Mouse (Mus musculus): ENCODE measurements at regions not wholly inside any gene's neighbourhood (a gene's known extent, or its start where the extent isn't known, plus 50 kb on each side); places are given as distances from the start of the nearest gene placed in this dataset.
"Not testable (repeated sequence)": the region's sequence is repeated elsewhere in the genome, so short reads cannot be mapped to it uniquely, and the experiment has no call there.

GRCm38 (mm10) chr2:95433996-95434395, 884.0 kb upstream of the Lrrc4c start:
- H3K27me3 ChIP-seq (ENCODE audit: control insufficient read depth, insufficient read depth, low read depth, low read length); H3K36me3 ChIP-seq (ENCODE audit: control insufficient read depth, insufficient read depth, low read length); H3K4me2 ChIP-seq (ENCODE audit: low read length); H3K4me1 ChIP-seq (ENCODE audit: control insufficient read depth, insufficient read depth, low read length); ATAC-seq; H3K4me3 ChIP-seq (ENCODE audit: low read depth, low read length); H3K27ac ChIP-seq (ENCODE audit: low read length); H3K9me3 ChIP-seq (replicated peaks; ENCODE audit: control insufficient read depth, low read length, poor library complexity, severe bottlenecking); H3K9ac ChIP-seq (ENCODE audit: low read depth, low read length): not testable (repeated sequence)
- 78% methylated on average over 1 of the region's 1 CpGs for WGBS

- H3K4me2 ChIP-seq (ENCODE audit: low read length), result no peak overlapping the region
- ATAC-seq, result no peak
- no peaks in the 10 kb centered on the region for H3K27me3 ChIP-seq (ENCODE audit: control insufficient read depth, insufficient read depth, low read depth, low read length)
- no peaks in the 10 kb centered on the region for H3K4me1 ChIP-seq (ENCODE audit: control insufficient read depth, insufficient read depth, low read length)
- H3K27ac ChIP-seq (ENCODE audit: low read length), result no peak overlapping the region
- no peak overlapping the region for H3K4me3 ChIP-seq (ENCODE audit: low read depth, low read length)
- H3K9ac ChIP-seq (ENCODE audit: low read depth, low read length), result no peak overlapping the region
- no peaks in the 10 kb centered on the region for H3K9me3 ChIP-seq (replicated peaks; ENCODE audit: control insufficient read depth, low read length, poor library complexity, severe bottlenecking)
- H3K36me3 ChIP-seq (ENCODE audit: control insufficient read depth, insufficient read depth, low read length), result no peaks in the 10 kb centered on the region
Observed at GRCm38 (mm10) chr2:95440957-95441356, 877.0 kb upstream of the Lrrc4c start.

- Histone ChIP-seq H3K9ac (ENCODE audit: low read depth, low read length) (no peak overlapping the region), H3K27me3 (ENCODE audit: control insufficient read depth, insufficient read depth, low read depth, low read length) (no peaks in the 10 kb centered on the region), H3K27ac (ENCODE audit: low read length) (no peak overlapping the region), H3K4me3 (ENCODE audit: low read depth, low read length) (no peak overlapping the region), H3K9me3 (replicated peaks; ENCODE audit: control insufficient read depth, low read length, poor library complexity, severe bottlenecking) (no peaks in the 10 kb centered on the region), H3K36me3 (ENCODE audit: control insufficient read depth, insufficient read depth, low read length) (no peaks in the 10 kb centered on the region), H3K4me2 (ENCODE audit: low read length) (no peak overlapping the region), H3K4me1 (ENCODE audit: control insufficient read depth, insufficient read depth, low read length) (no peaks in the 10 kb centered on the region)
- 65% methylated on average over 2 of the region's 2 CpGs for WGBS
- ATAC-seq, result no peak
Observed at GRCm38 (mm10) chr2:95443245-95443799, 874.6 kb upstream of the Lrrc4c start.

- peaks cover 5% of the 10 kb centered on the region; the same call in 1 of the 2 replicates for H3K4me1 ChIP-seq (ENCODE audit: control insufficient read depth, insufficient read depth, low read length)
- H3K4me2 ChIP-seq (ENCODE audit: low read length), result no peak overlapping the region
- H3K27me3 ChIP-seq (ENCODE audit: control insufficient read depth, insufficient read depth, low read depth, low read length), result no peaks in the 10 kb centered on the region
- H3K36me3 ChIP-seq (ENCODE audit: control insufficient read depth, insufficient read depth, low read length), result no peaks in the 10 kb centered on the region
- H3K27ac ChIP-seq (ENCODE audit: low read length), result no peak overlapping the region
- WGBS, result 4% methylated on average over 1 of the region's 1 CpGs
- no peaks in the 10 kb centered on the region for H3K9me3 ChIP-seq (replicated peaks; ENCODE audit: control insufficient read depth, low read length, poor library complexity, severe bottlenecking)
- ATAC-seq, result peak; percentile 85
- H3K4me3 ChIP-seq (ENCODE audit: low read depth, low read length), result no peak overlapping the region
- H3K9ac ChIP-seq (ENCODE audit: low read depth, low read length), result no peak overlapping the region
Observed at GRCm38 (mm10) chr2:95448897-95449296, 869.1 kb upstream of the Lrrc4c start.

GRCm38 (mm10) chr2:95479827-95480226, 838.1 kb upstream of the Lrrc4c start:
- Histone ChIP-seq H3K4me1 (ENCODE audit: control insufficient read depth, insufficient read depth, low read length) (no peaks in the 10 kb centered on the region), H3K9ac (ENCODE audit: low read depth, low read length) (no peak overlapping the region), H3K36me3 (ENCODE audit: control insufficient read depth, insufficient read depth, low read length) (no peaks in the 10 kb centered on the region), H3K9me3 (replicated peaks; ENCODE audit: control insufficient read depth, low read length, poor library complexity, severe bottlenecking) (no peaks in the 10 kb centered on the region), H3K4me2 (ENCODE audit: low read length) (no peak overlapping the region), H3K27ac (ENCODE audit: low read length) (no peak overlapping the region), H3K4me3 (ENCODE audit: low read depth, low read length) (no peak overlapping the region), H3K27me3 (ENCODE audit: control insufficient read depth, insufficient read depth, low read depth, low read length) (no peaks in the 10 kb centered on the region)
- 84% methylated on average over 5 of the region's 5 CpGs for WGBS
- no peak for ATAC-seq

- Histone ChIP-seq H3K9me3 (replicated peaks; ENCODE audit: control insufficient read depth, low read length, poor library complexity, severe bottlenecking) (no peaks in the 10 kb centered on the region), H3K36me3 (ENCODE audit: control insufficient read depth, insufficient read depth, low read length) (no peaks in the 10 kb centered on the region), H3K27me3 (ENCODE audit: control insufficient read depth, insufficient read depth, low read depth, low read length) (no peaks in the 10 kb centered on the region), H3K4me3 (ENCODE audit: low read depth, low read length) (no peak overlapping the region), H3K4me1 (ENCODE audit: control insufficient read depth, insufficient read depth, low read length) (no peaks in the 10 kb centered on the region), H3K9ac (ENCODE audit: low read depth, low read length) (no peak overlapping the region), H3K4me2 (ENCODE audit: low read length) (no peak overlapping the region), H3K27ac (ENCODE audit: low read length) (no peak overlapping the region)
- WGBS, result 94% methylated on average over 2 of the region's 2 CpGs
- no peak for ATAC-seq
Observed at GRCm38 (mm10) chr2:95483397-95483796, 834.6 kb upstream of the Lrrc4c start.

GRCm38 (mm10) chr2:95487580-95488135, 830.3 kb upstream of the Lrrc4c start:
- no peaks in the 10 kb centered on the region for H3K4me1 ChIP-seq (ENCODE audit: control insufficient read depth, insufficient read depth, low read length)
- H3K9ac ChIP-seq (ENCODE audit: low read depth, low read length), result no peak overlapping the region
- no peak for ATAC-seq
- no peak overlapping the region for H3K4me3 ChIP-seq (ENCODE audit: low read depth, low read length)
- H3K9me3 ChIP-seq (replicated peaks; ENCODE audit: control insufficient read depth, low read length, poor library complexity, severe bottlenecking), result 0 out of 2 replicates have a peak, but pooled peaks cover 3% of the 10 kb centered on the region
- H3K4me2 ChIP-seq (ENCODE audit: low read length), result no peak overlapping the region
- H3K36me3 ChIP-seq (ENCODE audit: control insufficient read depth, insufficient read depth, low read length), result no peaks in the 10 kb centered on the region
- H3K27ac ChIP-seq (ENCODE audit: low read length), result no peak overlapping the region
- 94% methylated on average over 3 of the region's 3 CpGs for WGBS
- no peaks in the 10 kb centered on the region for H3K27me3 ChIP-seq (ENCODE audit: control insufficient read depth, insufficient read depth, low read depth, low read length)

- Histone ChIP-seq H3K9me3 (replicated peaks; ENCODE audit: control insufficient read depth, low read length, poor library complexity, severe bottlenecking) (0 out of 2 replicates have a peak, but pooled peaks cover 4% of the 10 kb centered on the region), H3K27ac (ENCODE audit: low read length) (no peak overlapping the region), H3K9ac (ENCODE audit: low read depth, low read length) (no peak overlapping the region), H3K4me3 (ENCODE audit: low read depth, low read length) (no peak overlapping the region), H3K27me3 (ENCODE audit: control insufficient read depth, insufficient read depth, low read depth, low read length) (no peaks in the 10 kb centered on the region), H3K36me3 (ENCODE audit: control insufficient read depth, insufficient read depth, low read length) (no peaks in the 10 kb centered on the region), H3K4me2 (ENCODE audit: low read length) (no peak overlapping the region), H3K4me1 (ENCODE audit: control insufficient read depth, insufficient read depth, low read length) (no peaks in the 10 kb centered on the region)
- no peak for ATAC-seq
- WGBS, result 86% methylated on average over 2 of the region's 2 CpGs
Observed at GRCm38 (mm10) chr2:95494026-95494697, 823.8 kb upstream of the Lrrc4c start.

GRCm38 (mm10) chr2:95494698-95495088, 823.3 kb upstream of the Lrrc4c start:
- Histone ChIP-seq H3K9me3 (replicated peaks; ENCODE audit: control insufficient read depth, low read length, poor library complexity, severe bottlenecking) (0 out of 2 replicates have a peak, but pooled peaks cover 4% of the 10 kb centered on the region), H3K4me3 (ENCODE audit: low read depth, low read length) (no peak overlapping the region), H3K4me1 (ENCODE audit: control insufficient read depth, insufficient read depth, low read length) (no peaks in the 10 kb centered on the region), H3K27ac (ENCODE audit: low read length) (no peak overlapping the region), H3K36me3 (ENCODE audit: control insufficient read depth, insufficient read depth, low read length) (no peaks in the 10 kb centered on the region), H3K9ac (ENCODE audit: low read depth, low read length) (no peak overlapping the region), H3K27me3 (ENCODE audit: control insufficient read depth, insufficient read depth, low read depth, low read length) (no peaks in the 10 kb centered on the region), H3K4me2 (ENCODE audit: low read length) (no peak overlapping the region)
- 37% methylated on average over 4 of the region's 4 CpGs for WGBS
- no peak for ATAC-seq
